Mouse (Mus musculus) liver (tissue): Measurements from ENCODE around the gene Ptpra.

Experiments
- DNase-seq: peaks from one replicate; pipeline ENCODE4 v3.0.0-alpha.2; 2020; ENCODE audit warnings: mixed read lengths

Gene Ptpra

DNA sequence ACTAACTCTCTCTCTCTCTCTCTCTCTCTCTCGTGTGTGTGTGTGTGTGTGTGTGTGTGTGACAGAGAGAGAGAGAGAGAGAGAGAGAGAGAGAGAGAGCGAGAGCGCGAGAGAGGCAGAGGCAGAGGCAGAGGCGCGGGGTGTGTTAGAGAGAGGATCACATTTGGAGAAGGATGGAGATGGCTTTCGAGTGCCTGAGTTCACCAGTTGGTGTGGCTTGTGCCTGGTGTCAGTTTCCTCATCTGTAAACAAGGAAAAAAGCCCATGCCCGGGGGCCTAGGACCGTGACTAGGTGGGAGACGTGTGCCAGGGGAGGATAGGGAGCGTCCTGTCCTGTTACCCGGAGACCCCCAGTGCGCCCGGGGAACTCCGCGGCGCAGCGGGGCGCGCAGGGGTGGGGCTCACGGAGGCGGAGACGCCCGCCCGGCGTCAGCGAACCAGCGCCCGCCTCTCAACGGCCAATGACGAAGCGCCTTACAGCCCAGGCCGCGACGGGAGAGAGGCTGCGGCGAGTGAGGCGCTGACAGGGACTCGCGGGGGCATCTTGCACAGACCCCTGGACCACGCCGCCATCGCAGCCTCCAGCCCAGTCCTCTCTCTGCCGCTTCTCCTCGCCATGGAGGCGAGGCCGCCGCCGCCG lies at the start of gene Ptpra:
Gene Ptpra (plus strand): TSS at position 485 of the 640 bp plus-strand sequence.
- peak; percentile 91 for DNase-seq

DNA sequence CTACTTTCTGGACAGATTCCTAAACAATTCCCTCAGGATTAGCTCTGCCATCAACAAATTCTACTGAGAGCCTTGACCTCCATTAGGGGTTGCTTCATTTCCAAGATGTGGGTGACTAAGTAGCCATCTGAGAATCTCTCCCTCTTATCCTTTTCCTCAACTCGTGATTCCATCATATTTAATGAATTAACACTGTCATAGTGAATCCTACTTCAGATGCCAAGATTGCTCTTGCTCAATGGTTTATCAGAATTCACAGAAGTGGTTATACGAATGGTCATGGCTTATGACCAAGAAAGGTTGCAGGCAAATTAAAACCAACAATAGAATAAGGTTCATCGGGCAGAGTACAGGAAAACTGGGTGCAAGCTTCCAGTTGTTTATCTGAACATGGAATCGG lies 48.2 kb upstream of the Ptpra start:
- no peak for DNase-seq

DNA sequence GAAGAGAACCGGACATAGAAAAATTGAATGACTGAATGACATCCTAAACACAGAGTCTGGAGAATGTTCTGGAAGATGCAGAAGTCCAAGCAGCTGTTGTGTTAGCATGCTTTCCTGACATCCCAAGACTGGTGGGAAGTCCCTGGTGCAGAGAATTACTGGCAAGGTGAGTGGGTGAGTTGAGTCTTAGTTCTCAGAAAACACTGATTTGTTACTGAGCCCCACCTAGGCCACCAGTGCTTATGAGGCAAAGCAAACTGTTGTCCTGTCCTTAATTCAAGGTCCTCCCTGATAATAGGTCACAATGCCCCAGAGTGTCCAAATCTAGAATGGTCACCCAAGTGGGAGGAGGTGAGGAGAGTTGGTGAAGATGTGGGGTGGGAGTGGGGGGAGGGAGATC lies 45.1 kb upstream of the Ptpra start, which contains the start of the genes Gm28372 and 1700020A23Rik:
Gene Gm28372 (plus strand): TSS at position 301 of the 400 bp plus-strand sequence.
Gene 1700020A23Rik (plus strand): TSS at position 321 of the 400 bp plus-strand sequence.
- DNase-seq, result no peak

DNA sequence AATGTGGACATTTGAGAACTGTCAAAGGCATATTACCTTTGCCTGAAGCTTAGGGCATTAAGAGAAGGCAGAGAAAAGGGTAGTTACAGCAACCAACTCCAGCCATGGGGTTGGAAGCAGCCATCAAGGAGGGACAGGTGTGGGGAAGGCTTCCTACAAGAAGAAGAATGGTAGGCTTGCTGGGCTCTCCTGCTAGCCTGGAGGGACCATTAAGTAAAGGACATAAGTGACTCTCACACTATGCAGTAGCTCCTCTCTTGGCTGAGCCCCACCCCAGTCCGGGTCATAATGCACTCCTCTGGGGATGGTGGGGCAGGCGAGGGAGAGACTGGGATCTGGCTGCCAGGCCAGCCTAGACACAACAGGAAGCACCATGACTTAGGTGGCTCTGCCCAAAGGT lies 43.9 kb upstream of the Ptpra start, which contains the start of gene Tmem239:
Gene Tmem239 (plus strand): TSS at position 301 of the 400 bp plus-strand sequence.
- no peak for DNase-seq

DNA sequence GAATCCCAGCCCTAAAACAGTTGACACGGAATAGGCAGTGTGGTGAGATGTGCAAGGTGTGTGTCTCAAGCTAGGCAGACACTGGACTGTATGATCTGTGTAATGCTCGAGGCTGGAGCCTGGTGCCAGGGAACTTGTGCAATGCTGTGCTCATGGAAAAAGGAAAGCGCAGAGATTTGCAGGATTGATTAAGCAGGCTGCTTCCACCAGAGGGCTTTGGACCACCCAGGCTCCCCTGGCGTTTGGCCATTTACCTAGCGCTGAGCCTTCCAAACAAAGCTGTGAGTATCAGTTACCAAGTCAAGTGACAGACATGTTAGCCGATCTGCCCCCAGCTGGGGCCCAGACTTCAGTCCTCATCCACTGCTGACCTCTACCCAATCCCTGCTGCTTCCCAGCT lies 41.9 kb upstream of the Ptpra start:
- DNase-seq, result no peak

DNA sequence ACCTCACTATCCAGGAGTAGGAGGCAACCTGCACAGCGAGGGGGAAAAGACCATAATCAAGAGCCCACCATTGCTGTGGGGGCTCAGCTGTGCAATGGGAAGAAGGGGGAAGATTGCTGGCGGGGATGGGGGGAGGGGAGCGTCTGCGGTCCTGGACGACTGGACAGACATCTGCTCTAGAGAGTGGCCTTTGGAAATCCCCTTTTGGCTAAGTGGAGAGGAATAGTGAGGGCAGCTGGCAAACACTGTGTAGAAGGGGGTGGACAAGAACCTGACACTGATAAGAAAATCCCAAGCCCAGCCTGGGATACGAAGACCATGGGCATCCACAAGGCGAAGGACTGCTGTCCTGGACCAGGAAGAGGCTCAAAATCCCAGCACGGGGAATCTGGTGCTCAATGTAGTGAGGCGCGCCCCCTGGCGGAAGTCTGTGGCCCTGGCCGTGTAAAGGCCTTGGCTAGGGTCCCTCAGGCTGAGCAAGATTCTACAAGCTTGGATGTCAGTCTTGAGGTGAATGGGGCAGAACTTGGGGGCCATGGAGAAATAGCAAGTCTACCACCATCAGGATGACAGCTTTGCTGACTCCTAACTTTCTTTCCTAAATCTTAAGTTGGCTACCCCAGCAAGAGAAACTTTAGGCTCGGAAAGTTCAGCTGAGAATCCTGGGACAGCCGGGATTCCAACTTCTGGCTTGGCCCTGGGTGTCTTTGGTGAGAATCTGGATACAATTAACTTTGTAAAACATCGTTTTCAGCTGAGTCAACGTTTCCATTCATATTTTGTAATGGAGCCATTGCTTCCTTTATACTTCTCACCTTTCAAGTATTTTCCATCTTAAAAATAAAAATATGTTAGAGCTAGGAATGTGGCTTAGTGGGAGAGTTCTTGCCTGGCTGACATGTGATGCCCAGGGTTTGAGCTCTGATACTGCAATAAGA lies 38.3 kb upstream of the Ptpra start:
- peak; percentile 78 for DNase-seq

DNA sequence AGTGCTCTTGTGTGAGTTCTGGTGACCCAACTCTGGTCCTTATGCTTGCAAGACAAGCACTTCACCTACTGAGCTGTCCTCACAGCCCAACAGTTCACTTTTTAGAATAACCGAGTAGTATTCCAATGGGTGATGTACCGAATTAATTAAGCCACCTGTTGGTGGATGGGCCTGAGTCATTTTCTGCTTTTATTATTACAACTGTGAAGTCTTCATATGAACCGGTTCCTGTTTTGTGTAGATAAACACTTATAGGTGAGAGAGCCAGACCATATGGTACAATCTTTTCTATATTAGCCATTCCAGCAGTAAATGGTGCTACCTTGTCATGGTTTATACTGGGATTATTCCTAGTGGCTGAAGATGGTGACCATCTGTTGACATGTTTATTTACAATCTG lies 37.3 kb upstream of the Ptpra start:
- no peak for DNase-seq

DNA sequence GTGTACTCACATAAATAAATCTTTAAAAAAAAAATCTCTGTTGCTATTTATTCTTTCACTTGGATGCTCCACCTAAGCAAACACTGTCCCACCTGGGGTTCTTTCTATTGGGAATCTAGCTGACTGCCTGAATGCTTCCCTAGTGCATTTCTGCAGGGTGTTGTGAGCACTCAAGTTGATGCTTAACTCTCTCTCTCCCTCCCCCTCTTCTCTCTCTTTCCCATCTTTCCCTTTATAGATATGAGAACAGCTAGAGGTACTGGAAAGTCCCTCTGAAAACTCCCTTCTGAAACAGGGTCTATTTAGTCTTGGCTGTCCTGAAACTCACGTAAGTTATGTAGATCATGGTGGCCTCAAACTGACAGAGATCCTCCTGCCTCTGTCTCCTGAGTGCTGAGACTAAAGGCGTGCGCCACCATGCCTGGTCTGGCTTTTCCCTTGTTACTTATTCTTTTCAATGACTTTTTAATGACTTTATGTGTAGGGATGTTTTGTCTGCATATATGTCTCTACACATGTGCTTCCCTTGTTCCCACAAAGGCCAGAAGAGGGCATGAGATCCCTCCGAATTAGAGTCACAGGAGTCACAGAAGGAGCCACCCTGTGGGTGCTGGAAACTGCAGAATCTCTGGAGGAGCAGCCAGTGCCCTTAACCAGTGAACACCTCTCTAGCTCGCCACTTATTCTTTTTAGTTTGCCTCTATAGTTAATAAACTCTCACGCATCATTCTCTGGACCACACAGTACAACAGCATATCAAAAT lies 35.8 kb upstream of the Ptpra start:
- DNase-seq, result no peak

DNA sequence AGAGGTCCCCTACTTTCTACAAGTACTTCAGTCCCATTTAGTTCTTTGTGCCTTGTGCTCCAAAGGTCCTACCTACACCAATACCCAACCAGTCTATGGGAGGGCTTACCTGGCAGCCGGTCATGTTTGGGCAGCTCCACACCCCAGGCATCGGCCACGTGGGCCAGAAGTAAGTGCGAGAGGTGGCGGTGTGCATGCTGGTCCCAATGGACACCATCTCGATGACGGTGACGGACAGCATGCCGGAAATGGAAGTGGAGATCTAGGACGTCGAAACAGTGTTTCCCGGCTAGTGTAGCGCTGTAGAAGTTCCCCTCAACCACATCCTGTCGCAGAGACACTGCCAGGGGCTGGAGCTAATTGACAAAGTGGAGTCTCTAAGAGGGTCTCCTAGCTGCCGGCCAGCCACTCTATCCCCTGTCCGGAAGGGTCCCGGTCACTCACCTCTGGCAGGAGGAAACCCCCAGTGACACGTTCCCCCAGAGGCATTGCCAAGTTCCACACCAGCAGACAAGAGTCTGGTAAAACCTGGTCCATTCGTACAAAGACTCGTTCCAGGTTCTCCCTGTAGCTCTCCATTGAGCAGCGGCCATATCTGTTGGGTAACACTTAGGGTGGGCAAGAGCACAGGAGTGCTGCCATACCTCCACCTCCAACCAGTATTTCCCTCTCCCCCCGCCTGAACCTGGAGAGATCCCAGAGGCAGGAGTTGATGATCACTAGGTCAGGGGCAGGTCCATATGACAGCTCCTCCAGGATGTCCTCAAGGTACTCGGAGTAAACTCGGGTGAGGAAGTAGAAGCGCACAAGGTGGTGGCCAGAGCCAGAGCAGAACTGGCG lies 28.1 kb upstream of the Ptpra start:
- no peak for DNase-seq

DNA sequence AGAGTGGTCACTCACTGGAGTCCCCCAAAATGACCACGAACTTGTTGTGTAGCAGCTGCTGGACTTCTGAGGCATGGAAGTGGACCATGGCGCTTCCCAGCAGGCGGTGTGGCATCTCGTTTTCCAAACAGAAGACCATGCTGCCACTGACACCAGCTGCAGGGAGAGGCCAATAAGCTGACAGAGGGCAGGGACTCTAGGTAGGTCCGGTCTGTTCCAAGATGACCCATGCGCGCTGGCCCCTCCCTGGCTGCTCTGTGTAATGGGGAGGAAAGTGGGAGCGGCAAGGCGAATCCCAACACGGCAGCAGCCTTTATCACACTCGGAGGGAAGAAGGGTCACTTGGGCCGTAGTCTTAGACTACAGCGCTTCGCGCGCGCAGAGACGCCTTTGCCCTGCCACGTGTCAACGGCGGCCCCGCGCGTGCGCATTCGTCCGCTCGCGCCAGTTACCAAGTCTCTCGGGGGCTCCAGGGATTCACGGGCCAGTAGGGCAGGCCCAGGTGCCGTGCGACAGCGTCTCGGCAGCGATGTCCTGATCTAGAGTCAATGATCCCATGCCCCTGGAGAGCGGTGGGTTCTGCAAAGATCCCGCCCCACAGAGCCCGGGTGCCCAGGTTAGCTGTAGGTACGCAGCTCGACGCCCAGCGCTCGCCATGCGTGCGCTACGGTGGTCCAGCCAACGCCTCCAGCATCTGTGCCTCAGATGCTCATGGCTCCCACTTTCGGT lies 26.5 kb upstream of the Ptpra start:
- DNase-seq, result peak; percentile 80

DNA sequence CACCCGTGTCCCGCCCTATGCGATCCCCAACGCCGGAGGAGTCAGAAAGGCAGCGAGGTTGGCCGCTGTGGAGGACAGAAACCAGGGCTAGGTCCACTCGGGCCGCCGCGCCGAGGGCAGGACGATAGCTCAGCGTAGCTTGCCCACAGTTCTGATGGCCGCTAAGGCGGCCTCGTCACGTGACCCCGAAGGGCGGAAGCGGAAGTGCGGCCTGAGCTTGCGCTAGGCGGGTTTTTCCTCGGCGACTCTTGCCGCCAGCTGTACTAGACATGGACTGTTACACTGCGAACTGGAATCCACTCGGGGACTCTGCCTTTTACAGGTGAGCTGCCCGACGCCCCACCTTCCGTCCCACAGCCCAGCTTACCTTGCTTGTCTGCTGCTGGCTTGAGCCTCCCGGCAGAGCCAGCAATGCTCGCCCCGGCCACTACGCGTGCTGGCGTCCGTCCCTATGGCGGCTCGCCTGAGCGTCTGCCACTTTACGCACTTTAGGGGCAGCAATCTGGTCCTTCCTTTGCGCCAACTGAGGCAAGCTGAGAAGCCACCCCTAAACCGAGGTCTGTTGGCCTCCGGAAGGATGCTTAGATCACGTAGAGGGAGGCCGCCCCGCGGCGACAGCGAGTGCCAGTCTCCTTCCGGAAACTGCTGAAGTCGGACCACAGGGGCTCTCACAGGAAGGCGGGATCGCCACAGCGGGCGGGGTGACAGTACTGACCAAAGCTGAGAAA lies 25.8 kb upstream of the Ptpra start, which contains the start of the genes Vps16 and Pced1a:
Gene Vps16 (plus strand): TSS at position 214 of the 728 bp plus-strand sequence.
Gene Pced1a (minus strand): TSS at position 576 of the 728 bp plus-strand sequence.
- DNase-seq, result peak; percentile 90

DNA sequence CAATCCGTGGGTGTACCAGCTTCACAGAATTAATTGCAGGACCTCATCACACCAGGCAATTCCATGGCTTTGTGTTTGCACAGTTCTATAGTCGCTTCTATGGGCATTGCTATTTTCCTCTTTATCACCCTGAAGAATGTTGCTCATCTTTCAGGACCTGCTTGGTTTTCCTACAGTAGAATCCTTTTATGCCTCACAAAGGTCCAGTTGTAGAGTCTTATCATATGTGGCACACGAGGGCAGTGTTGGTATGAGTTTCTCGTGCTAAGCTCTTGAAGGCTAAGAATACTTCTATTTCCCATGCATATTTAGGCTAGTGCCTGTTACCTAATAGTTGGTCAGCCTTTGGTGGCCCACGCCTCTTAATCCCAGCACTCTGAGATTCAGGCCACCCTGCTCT lies 25.0 kb upstream of the Ptpra start:
- DNase-seq, result no peak

DNA sequence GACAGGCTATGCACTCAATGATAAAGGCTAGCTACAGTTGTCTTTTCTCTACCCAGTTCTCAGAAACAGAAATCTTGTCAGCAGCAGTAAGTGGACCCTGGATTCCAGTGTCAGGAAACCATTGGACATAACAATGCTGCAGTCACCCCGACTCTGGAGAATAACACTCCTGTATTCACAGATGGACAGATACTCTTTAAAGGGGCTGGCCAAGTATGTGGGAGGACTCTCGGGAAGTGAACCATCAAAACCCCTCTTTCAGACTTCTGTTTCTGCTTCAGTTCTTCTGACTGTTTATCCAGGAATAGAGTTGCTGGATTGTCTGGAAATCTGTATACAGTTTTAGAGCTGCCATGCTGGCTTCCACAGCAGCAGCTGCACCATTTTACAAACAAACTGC lies 20.2 kb upstream of the Ptpra start:
- DNase-seq, result no peak

DNA sequence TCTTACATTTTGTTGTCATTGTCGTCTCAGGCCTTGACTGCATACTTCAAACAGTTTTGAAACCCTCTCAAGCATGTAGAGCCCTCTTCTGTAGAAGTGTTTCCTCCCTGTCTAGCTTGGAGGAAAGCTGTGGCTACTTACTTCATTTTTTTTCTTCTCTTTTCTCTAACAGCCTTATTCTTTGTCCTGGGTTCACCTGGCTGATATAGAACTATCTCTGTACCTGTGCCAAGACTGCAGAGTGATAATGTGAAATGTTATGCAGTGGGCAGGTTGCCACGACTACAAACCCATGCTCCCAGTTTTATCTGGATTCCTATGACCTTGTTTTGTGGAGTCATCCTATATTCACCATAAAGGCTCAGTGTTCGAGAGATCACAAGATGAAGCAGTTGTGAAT lies 19.6 kb upstream of the Ptpra start:
- no peak for DNase-seq

DNA sequence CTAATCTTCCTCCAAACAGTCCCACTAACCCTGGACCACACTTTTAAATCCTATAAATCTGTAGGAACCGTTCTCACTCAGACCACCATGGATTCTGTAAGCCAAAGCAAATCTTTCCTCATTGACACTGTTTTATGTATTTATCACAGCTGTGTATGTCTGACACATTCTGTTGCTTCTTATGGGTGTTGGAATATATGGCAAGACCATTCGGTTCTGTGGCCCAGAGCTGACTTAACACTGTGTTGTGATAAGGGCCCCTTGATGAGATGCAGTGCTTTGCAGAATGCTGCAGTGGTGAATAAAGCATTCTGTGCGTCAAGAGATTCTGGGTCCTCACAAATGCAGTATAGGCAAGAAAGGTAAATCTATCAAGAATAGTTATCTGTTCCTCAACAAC lies 17.9 kb upstream of the Ptpra start:
- no peak for DNase-seq

DNA sequence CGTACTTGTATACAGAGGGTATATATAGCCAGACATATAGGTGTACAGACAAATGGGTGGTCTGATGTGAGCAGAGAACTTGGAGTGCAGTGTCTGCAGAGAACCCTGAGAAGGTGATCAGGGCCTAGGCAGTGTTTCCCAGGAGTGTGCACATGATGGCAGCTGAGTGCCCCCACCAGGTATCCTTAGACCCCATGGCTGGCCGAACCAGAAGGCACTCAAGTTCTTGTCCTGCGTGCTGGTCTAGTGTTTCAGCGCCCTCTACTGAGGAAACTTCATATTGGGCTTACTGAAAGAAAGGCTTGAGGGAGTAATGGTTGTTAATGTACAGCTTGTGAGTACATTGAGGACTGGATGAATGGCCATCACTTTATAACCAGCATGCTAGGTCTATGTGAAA lies 16.9 kb upstream of the Ptpra start:
- peak; percentile 29 for DNase-seq

DNA sequence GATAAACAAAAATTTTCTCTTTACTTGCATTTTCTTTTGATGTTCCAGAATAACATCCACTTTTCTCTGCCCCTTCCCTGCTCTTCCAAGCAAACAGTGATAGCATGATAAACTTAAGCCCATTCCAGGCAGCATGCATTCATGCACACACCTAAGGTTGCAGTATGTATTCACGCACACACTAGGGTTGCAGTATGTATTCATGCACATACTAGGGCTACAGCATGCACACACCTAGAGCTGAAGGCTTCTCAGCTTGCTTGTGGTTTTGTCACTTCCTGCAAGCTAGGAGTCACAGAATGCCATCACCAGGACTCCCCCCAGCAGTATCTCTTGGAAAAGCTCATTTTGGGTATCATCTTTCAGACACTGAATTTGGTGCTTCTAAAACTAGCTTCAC lies 13.3 kb upstream of the Ptpra start:
- no peak for DNase-seq

DNA sequence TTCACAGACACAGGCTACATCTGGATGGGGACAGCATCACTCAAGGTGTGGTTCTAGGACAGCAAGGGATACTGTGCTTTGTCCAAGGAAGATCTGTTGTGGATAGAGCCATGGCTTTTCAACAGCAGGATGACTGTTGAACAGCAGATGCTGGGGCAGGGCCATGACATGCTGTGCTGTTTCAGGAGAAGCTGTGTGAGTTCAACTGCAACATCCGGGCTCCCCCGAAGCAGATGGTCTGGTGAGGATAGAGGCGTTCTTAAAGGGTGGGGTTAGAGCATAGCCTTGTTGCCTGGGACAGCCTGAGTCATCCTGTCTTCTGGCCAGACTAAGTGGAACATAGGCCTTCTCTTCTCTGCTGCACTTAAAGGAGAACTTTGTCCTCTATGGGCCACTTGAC lies 11.2 kb upstream of the Ptpra start:
- no peak for DNase-seq

DNA sequence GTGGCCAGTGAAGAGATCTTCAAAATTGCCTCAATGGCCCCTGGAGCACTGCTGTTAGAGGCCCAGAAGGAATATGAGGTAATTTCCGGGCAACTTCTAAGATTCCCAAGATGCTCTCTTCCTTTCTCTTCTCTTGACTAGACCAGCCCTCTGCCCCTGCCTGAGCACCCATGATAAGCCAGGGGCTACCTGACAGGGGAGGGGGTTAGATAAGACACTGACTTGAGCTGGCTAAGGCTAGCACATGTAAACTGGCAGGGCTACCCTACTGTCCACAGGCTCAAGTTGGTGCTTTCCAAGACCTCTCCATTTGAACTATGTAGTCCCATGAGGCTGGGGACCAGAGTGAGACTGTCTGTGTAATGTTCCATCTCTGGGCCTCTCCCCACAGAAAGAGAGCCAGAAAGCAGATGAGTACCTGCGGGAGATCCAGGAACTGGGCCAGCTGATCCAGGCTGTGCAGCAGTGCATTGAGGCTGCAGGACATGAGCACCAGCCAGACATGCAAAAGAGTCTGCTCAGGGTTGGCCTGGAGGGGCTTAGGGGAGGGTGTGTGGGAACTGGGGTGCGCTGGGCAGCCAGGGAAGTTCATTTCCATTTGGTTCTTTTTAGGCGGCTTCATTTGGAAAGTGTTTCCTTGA lies 10.1 kb upstream of the Ptpra start:
- no peak for DNase-seq

DNA sequence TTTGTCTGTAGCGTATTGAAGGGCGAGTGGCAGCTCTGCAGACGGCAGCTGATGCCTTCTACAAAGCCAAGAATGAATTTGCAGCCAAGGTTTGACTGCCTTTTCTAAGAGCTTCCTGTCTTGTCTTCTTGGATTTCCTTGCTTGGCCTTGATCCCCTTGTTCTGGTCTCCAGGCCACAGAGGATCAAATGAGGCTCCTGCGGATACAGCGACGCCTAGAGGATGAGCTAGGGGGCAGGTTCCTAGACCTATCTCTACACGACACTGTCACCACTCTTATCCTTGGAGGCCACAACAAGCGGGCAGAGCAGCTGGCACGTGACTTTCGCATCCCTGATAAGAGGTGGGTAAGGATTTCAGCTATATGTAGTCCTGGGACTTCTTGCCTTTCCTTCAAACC lies 7.9 kb upstream of the Ptpra start:
- peak; percentile 58 for DNase-seq
